Mouse (Mus musculus) MEL-GATA-1-ER (cell line): Measurements from ENCODE around the gene Rad50.
A peak's percentile ranks its signal among the peaks of the same experiment; 100 is the strongest.

Source experiments
- DNase-seq: peaks from one replicate; pipeline ENCODE4 v3.0.0-alpha.2; 2012; ENCODE audit warnings: low read depth; ENCODE audit errors: extremely low read depth

Gene Rad50

DNA sequence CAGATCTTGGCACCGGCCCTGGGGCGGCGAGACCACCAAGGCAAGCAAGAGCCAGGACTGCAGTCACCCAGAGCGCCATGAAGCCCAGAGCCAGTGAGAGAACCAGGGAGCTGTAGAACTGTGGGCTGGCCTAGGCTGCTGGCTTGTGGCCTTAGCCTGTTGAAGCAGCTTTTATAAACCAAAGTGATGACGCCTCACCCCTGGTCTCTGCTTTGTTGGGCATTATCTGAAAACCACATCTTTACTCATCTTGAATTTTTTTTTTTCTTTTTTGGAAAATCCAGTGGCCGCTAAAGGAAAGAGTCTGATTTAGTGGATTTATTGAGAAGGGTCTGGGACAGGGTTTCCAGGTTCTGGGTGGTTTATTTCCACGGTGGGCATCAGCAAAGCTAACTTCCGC is 72.6 kb downstream of the Rad50 start, which contains the start of gene Il13:
Gene Il13 (minus strand): TSS at position 147 of the 400 bp plus-strand sequence.
- no peak for DNase-seq

DNA sequence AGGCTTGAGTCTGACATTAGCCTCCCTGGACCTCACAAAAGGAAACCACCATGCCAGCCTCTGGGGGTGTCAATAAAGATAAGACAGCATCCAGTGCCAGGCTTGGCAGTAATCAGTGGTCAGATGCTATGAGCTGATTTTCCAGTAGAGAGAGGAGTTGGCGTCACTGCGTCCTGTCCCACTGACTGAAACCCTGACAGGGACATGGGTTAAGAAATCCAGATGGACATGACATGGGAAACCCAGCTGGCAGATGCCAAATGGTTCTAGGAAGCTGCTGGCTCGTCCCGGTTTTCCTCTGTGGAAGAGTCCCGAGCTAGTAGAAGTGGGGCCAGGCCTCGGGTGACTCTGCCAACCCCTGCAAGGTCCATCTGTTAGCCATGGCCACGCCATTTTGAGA is 73.5 kb downstream of the Rad50 start:
- no peak for DNase-seq

DNA sequence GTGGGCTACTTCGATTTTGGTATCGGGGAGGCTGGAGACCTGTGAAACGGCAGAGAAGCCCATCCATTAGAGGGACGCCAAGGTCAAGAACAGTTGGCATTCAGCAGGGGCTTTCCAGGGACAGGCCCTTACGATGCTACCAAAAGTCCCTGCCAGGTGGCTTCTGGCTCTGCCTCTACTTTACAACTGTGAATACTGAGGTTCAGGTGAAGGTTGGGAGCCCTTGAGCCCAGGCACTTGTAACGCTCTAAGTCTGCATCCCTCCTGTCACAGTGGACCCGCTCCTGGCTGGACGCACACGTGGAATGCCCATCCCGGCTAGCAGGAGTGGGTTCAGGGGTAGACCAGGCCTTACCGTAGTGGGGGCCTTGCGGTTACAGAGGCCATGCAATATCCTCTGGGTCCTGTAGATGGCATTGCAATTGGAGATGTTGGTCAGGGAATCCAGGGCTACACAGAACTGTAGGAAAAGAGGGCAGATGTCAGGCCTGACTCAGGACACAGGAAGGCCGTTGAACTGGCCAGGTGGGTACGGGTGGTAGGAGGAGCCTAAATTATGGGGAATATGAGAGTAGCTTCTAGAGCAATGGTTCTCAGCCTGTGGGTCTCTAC is 74.9 kb downstream of the Rad50 start:
- DNase-seq = no peak

DNA sequence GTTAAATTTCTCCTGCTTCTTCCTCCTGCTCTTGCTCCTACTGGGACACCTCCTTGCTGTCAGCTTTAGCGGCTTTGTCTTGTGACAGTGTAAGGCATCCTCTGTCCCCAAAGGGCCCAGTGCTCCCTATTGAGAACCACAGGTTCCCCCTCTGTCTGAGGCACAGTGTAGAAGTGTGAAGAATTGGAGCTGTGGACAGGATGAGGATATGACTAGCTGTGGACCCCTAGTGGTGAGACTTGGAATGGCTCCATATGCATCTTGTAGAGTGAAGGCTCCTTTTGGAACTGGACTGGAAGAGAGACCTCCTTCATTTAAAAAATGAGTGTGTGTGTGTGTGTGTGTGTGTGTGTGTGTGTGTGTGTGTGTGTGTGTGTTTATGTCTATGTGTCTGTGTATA is 79.3 kb downstream of the Rad50 start:
- DNase-seq = peak; percentile 90

DNA sequence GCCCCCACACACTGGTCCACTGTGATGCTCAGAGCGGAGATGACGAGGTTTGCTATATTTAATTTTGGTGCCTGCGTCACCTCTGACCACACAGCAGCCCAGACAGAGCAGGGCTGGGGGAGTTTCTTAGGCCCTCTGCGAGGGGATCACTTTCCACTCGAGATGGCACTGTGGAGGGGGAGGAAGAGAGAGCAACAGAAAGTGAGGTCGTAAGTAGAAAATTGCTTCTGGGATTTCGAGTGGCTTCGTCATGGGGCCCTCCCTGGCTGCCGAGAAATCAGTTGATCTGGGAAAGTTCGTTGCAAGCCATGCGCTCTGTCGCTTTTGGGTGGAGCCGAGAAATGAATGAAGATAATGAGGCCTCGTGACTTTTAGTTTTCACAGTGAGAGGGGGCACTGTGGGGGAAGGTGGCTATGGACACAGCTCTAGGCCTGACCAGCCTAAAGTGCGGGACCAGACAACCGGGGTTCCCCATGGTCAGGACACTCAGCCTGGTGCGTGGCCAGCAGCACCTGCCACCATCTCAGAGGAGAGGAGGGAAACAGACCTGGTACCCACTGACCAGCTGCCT is 80.2 kb downstream of the Rad50 start:
- DNase-seq = no peak

DNA sequence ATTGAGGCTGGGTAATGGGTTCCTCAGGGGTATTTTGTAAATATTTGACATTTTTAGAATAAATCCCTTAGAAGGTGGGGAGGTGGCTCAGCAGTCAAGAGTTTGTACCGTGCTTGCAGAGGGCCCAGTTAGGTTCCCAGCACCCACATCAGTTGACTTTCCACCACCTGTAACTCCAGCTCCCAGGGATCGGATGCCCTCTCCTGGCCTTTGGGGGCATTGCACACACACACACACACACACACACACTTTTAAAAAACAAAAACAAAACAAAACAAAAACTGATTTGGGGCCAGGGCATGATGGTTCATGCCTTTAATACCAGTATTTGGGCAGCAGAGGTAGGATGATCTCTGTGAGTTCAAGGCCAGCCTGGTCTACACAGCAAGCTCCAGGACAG is 83.0 kb downstream of the Rad50 start:
- DNase-seq = no peak

DNA sequence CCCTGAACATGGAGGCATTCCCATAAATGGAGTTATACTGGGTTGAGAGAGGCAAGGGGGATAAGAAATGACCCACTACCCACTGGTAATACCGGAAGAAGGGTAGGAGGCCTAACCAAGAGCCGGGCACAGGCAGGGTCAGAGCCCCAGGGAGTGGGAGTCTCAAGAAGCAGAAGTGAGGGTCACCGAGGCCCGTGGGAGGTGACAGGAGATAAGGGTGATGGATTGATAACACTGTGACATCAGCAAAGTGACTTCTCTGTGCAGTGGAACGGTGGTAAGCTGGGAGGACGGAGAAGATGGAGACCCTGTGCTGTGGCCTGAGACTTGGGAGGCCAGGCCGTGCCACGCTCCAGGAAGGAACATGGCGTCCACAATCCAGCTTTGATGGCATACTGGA is 83.5 kb downstream of the Rad50 start:
- DNase-seq = no peak

DNA sequence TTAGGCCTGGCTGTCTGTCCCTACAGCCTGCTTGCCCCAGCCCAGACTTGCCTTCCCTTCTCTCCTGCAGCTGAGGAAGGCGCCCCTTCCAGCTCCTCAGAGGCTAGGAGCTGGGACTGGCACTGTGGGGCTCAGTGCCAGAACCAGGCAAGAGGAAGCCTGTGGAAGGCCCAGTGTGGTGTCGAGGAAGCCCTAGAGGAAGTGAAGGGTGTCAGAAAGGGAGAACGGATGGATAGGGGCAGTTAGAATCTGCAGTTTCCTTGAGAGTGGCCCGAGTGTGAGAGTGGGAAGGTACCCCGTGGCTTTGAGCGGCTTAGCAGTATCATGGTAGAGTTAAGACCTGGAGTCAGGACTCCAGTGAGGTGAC is 84.7 kb downstream of the Rad50 start:
- no peak for DNase-seq

DNA sequence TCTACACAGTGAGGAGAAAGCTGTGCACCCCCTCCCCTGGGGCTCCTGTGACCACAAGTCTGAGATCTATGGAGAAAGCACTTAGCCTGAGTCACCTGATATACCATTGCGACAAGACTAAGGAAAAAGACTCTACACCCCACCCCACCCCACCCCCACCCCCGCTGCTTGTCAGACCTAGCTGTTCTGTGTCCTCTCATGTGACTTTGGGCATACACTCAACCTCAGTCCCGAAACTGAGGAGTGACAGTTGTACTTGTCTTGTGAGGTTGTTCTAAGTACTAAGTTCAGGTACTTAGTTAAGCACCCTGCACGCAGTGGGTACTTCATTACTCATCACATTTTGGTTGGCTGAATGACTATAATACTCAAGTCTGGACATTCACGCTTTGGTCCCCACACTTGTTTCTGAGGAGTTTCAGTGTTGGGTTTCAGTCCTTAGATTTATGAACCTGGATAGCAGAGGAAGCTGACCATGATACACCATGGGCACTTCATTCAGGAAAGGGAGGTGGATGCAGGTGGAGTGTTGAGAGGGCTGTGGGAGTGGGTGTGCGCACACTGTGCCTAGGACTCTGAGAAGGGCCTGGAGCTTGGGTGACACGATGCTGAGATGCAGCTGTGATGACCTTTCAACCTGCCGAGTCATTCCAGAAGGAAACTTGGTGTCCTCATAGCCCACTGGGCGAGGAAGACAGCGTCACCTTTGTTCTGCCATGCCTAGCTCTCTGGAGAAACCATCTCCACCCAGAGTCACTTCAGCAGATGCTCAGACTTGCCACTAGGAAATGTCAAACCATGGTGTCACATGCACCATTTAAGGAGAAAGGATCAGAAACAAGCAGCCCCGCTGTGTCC is 85.3 kb downstream of the Rad50 start:
- DNase-seq = no peak

DNA sequence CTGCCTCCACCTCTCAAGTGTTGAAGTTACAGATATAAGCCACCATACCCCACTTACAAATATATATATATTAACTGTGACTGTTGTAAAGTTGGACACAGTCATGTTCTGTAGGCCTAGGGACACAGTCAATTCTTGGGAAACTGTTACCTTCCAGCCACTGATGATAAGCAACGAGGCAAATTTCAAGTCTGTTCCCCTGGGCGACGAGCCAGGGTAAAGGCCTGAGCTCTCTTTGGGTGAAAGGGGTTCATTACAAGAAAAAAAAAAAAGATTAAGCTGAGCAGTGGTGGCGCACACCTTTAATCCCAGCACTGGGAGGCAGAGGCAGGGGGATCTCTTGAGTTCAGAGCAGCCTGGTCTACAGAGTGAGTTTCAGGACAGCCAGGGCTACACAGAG is 87.0 kb downstream of the Rad50 start:
- no peak for DNase-seq

DNA sequence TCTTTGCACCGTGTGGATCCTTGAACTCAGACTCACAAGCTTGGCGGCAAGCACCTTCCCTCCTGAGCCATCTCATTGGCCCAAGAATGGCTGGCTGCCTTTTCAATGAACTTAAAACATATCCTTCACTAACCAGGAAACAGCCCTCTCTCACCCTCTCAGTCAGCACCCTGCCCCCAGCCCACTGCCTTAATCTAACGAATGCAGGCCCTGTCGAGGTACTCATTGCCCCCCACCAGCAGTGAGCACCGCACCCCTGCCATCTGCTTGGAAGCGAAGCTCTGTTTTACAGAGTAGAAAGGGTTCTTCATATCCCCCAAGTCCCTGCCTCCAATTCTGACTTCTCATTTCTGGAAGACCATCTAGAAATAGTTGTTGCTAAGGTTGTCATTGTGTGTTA is 87.7 kb downstream of the Rad50 start:
- no peak for DNase-seq

DNA sequence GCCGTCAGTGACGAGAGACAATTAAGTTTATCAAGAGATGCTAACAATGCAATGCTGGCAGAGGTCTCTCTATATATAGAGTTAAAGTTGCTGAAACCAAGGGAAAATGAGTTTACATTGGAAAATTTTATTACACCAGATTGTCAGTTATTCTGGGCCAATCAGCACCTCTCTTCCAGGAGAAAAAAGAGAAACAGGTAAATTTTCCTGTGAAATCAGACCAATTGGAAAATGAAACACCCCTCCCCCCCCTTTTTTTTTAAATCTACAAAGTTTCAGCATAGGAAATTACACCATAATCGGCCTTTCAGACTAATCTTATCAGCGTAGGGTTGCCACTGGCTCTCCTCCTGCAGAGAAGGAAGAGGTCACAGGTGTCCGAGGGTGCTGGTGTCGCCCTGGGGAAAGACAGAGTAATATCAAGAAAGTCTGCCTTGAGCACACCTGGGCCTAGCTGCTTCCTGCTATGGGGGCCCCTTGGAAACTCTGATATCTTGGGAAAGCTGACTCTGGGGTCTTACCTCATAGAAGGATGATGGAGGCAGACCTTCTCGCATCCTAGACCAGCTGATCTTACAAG is 88.4 kb downstream of the Rad50 start, which contains the start of gene Il4:
Gene Il4 (minus strand): TSS at position 51 of the 580 bp plus-strand sequence.
- DNase-seq = no peak

DNA sequence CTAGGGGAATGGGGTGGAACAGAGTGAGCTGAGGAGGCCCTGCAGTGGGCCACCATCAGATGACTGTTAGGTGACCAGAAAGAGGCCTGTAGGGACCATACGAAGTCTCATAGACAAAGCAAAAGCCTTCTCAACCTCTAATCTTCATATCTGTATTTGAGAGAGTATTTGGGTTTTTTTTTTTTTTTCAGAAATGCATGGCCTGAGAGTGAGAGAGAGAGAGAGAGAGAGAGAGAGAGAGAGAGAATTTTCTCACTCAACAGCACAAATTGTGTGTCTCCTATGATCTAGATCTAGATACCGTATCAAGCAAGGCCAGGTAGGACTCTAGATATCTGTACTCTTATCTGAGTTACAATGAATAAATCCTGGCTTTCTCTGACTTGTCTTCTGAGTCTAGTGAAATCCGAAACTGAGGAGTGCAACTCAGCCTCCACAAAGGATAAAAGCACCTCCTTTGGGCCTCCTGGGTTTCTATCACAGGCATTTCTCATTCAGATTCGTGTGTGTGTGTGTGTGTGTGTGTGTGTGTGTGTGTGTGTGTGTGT is 89.5 kb downstream of the Rad50 start:
- DNase-seq = no peak

DNA sequence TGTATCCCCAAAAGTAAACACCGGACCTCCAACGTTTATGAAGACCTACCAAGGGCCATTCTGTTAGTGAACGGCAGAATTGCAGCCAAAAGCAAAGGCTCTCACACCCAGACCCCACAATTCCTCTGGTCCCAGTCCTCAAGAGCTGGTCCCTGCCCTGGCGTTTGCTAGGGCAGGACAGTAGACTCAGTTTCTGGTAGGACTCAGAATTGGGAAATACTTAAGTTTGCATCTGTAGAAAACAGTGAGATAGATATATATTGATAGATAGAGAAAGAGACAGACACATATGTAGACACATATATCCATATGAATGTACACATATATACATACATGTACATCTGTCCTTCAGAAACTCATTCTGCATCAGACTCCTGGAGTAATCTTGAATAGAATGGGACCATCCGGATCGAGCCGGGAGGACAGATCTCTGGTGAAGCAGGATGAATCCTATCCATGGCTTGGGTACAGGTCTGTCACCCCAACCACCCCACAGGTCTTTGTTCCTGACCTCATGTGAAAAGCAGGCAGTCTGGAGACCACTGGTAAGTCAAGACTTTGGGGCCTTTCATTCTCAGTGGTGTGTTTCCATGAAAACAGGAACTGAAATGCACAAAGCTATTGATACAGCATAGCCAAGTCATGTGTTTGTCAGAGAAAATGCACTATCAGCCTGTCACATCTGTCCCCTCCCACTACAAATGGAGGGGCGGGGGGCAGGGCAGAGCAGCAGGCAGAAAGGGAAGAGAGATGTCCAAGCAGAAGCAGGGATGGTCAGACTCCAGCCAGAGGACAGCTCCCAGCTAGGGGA is 90.2 kb downstream of the Rad50 start:
- DNase-seq = peak; percentile 79

DNA sequence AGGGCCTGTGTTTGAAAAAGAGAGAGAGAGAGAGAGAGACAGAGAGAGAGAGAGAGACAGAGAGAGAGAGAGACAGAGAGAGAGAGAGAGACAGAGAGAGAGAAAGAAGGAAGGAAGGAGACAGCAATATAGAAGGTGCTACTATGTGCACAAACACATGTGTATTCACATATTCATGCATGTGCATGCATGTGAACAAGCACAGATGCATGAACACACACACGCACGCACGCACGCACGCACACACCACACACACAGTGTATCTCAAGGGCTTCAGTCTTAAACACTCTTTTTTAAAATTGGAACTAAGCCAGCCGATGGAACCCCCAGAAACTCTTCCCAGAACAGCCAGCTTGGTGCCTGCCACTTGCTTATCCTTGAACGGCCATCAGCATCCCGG is 91.5 kb downstream of the Rad50 start:
- DNase-seq = no peak

DNA sequence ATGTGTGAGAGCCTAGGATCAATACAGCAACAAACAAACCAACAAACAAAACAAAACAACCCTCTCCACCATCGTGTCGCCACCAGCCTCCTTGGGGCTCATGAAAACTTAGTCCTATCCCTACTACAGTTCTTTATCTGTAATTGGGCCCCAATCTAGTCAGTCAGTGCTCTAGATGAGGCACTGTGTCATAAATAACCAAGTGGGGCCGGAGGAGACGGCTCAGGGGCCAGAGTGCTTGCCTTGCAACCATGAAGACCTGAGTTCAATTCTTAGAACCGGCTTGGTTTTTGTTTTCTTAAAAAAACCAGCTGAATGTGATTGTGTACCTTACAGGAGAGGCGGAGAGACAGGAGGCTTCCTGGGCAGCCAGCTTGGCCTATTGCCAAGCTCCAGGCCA is 91.9 kb downstream of the Rad50 start:
- no peak for DNase-seq

DNA sequence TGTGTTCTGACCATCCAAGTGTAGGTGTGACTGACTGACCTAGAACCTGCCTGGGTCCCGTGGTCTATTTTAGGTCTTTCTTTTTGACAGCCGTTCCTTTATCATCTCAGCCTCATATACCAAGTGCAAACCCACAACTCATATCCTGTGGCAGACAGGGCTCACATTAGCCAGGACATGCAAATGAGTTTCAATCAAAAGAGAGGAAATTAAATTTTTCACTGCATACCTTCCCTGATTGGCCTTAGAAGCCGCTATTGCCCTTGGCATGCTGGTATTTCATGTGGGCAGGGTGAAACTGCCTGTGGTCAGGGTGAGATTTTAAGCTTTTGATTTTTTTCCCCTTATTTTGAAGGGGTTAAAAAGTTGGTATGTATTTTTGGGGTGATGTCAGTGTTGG is 97.4 kb downstream of the Rad50 start:
- DNase-seq = no peak

DNA sequence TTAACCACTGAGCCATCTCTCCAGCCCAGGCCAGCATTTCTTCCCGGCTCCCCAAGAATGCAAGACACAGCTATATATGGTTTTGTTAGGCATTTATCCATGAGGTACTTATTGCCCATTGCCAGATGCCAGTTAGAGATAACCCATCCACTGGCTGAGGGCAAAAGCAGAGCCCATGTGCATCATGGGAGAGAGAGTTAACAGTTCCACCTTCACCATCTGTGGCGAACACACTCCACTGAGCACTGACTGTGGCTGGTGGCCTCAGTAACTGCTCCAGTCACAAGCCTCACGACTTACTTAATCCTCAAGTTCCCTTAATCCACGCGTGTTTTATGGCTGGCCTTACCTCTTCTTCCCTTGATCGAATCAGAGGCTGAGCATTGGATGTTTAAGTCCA is 97.9 kb downstream of the Rad50 start:
- no peak for DNase-seq

DNA sequence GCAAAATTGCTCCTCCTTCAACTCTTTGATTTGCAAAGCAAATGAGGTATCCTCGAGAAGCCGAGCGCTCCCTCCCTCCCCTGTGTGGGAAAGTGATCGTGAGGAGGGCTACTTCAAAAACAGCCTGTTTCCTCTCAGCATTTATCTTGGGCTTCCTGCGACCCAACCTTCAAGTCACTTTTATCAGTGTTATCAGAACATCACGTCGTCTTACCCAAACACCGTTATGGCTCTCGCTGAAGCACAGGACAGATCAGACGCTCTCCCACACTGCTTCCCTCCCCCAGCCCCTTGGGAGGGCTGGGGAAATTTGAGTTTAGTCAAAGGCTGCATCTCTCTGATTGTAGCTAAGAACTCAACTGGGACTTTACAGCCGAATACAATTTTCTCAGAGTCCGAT is 101.5 kb downstream of the Rad50 start:
- DNase-seq = no peak

DNA sequence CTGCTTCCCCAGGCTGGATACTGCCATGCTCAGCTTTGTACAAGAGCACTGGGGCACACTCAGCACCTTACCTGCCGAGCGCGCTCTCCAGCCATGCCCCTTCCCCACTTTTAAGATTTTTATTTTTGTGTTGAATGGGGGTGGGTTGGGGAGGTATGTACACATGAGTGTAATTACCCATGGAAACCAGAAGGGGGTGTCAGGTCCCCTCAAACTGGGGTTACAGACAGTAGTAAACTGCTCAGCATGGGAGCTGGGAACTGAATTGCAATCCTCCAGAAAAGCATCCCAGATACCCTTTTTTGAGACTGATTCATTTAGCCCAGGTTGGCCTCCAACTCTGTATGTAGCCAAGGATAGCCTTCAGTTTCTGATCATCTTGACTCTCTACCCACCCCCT is 102.1 kb downstream of the Rad50 start:
- DNase-seq = no peak
